Mouse (Mus musculus): Measurements from ENCODE around the gene Acpp.
"Not testable (repeated sequence)": the region's sequence is repeated elsewhere in the genome, so short reads cannot be mapped to it uniquely, and the experiment has no call there.

GRCm38 (mm10) chr9:104361951-104362350 is 24.4 kb upstream of the Acpp start:
- not testable (repeated sequence) for TF ChIP-seq CTCF (conservative IDR thresholded peaks at IDR 0.05; ENCODE audit: insufficient read depth, insufficient read length, low read depth, low read length); POLR2A (IDR thresholded peaks at IDR 0.05; ENCODE audit: low read depth, low read length)

Measured in kidney, adult 2 months (tissue).